Mouse (Mus musculus) spleen, postnatal 4 days (tissue): Measurements from ENCODE around the gene Man1a.
A peak's percentile ranks its signal among the peaks of the same experiment; 100 is the strongest.

Experiments used
- DNase-seq, 2 experiments: peaks; one replicate each; pipeline ENCODE4 v3.0.0; 2022; ENCODE audit warnings: low spot score in 2 of 2

The Man1a gene

DNA sequence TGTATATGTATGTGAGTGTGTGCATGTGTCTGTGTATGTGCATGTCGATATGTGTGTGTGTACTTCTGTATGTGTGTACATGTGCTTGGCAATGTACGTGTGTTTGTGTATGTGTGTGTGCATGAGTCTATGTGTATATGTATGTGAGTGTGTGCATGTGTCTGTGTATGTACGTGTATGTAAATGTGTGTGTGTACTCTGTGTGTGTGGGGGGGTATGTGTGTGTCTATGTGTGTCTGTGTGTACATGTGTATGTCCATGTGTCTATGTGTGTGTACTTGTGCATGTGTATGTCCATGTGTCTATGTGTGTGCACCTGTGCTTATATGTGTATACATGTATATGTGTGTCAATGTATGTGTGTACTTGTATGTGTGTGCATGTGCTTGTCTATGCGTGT is 15.2 kb downstream of the Man1a start:
- DNase-seq, result no peak

DNA sequence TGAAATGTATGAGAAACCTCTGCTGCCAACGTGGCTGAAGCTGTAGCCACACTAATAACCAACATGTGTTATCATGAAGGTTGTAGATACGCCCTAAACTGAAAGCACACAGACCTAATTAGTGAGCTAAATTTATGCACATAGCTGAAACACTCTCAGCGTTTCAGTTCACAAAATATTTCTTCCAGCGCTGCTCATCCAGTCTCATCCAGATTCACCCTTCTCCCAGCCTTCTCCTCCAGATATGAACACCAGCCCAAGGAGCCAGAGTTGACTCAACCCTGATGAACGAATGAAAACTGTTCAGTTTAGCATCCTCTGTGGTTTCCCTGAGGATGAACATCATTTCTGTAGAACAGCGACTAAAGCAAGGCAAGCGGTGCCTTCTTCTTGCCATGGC is 15.8 kb downstream of the Man1a start:
- DNase-seq, result no peak

DNA sequence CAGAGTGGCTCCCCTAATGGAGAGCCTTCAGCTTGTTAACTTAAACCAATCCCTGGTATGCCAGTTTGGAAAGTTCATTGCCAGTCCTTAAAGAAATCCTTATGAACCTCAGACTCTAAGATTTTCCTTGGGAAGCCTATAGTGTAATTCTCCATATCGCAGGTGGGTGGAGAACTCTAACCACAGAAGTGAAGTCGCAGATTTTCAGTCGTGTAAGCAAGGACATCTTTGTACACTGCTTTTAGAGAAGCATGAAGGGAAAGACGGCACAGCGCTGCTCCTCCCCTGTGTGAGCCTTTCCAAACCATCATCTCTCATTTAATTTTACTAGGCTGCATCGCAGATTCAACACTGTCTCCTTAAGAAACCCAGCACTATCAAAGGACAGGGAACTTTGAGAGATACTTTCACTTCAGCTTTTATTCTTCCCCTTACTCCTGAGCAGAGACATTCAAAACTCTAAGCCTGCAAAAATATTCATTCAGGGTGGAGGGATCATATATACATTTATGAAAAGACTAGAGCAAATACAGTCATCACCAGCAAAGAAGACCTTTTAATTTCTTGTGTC is 16.6 kb downstream of the Man1a start:
- DNase-seq, result no peak

GRCm38 (mm10) chr10:54059092-54059496 is 17.3 kb downstream of the Man1a start:
- peak in 1 of 2 experiments; percentile 55 for DNase-seq

DNA sequence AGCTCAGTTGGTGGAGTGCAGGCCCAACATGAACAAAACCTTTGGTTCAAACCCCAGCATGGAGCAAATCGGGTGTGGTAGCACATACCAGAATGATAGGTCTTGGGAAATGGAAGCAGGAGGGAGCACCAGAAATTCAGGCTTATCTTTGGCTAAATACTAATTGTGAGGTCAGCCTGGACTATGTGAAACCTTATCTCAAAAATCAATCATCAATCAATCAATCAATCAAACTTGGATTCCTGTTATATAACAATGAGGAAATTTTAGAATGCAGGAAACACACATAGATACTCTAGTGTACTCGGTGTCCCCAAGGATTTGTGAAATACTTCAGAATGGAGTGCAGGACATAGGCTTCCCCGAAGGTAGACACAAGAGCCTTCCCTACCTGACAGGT is 17.8 kb downstream of the Man1a start:
- DNase-seq, result no peak

DNA sequence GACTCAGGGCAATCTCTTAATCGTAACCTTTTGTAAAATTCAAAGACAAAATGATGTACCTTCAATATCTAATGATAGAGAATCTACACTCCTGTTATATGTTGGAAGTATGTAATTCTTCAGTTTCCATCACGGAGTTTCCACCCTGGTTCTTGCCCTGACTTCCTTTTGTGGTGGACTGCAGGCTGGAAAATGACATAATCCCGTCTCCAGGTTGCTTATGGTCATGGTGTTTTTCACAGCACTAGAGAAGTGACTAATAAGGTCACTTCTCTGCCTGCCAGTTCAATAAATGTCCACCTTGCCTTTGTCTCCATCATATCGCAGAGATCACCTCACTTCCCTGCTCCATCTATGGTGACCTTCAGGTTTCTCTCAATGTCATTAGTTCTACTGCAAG is 22.2 kb downstream of the Man1a start:
- no peak for DNase-seq

GRCm38 (mm10) chr10:54047885-54048284 is 28.5 kb downstream of the Man1a start:
- DNase-seq, result peak in 1 of 2 experiments; percentile 43

- DNase-seq, result no peak
Observed at GRCm38 (mm10) chr10:54043358-54043757, 33.1 kb downstream of the Man1a start.

DNA sequence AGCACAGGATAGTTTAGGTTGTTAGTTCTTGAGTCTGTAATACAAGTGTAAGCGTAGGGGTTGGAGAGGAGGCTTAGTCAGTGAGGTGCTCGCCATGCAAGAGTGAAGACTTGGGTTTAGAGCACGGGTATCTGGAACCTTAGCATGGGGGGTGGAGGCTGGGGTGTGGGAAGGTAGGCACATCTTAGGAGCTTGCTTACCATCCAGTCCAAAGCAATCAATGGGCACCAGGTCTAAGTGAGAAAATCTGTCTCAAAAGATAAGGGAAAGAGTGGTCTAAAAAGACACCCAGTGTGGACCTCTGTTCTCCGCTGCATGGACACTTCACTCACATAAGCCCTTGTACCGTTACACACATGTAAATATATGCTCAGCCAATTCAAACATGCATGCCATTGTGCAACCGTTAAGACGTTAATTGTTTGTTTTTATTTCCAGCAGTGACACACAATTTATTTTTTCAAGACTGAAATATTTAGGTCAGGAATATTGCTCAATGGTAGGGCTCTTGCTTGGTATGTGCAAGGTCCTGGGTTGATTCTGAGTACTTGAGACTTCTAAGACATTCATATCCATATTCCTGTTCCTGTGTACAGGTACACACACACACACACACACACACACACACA is 34.1 kb downstream of the Man1a start:
- peak; percentile 64 to 69 for DNase-seq

- DNase-seq, result peak; percentile 58 to 76
Observed at GRCm38 (mm10) chr10:54040261-54041165, 35.9 kb downstream of the Man1a start.

DNA sequence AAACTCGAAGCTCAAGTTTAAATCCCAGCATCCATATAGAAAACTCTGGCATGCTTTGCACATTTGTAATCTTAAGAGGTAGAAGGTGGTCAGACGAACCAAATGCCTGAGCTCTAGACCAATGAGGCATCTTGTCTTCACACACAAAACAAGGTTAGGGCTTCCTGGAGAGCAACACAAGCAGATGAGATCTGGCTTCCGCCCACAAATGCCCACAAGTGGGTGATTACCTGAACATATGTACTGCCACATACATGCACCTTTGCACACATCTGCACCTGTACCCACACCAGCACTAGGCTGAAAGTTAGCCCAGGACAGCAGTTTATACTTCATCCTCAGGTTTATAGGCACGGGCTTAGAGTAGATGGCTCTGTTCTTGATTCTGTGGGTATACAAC is 36.7 kb downstream of the Man1a start:
- DNase-seq, result no peak

GRCm38 (mm10) chr10:54038734-54039133 is 37.7 kb downstream of the Man1a start:
- peak in 1 of 2 experiments; percentile 61 for DNase-seq

GRCm38 (mm10) chr10:54038180-54038579 is 38.2 kb downstream of the Man1a start:
- peak; percentile 52 to 69 for DNase-seq

- DNase-seq, result no peak
Observed at GRCm38 (mm10) chr10:54037348-54038010, 38.9 kb downstream of the Man1a start.

DNA sequence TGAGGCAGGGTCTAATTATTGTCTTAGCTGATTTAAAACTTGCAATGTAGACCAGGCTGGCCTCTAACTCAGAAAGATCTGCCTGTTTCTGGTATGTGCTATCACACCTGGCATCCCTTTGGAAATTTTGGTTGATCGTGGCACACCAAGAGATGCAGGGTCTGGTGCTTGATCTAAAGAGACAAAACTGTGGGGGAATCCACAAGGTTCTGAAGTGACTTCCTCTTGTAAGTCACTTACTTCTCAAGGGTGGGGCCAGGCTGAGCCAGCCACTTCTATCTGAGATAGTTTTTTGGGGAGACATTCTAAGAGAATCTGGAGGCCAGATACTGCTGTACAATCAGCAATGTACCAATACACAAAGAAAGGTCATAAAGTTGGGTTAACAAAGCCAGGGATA is 40.8 kb downstream of the Man1a start:
- no peak for DNase-seq

DNA sequence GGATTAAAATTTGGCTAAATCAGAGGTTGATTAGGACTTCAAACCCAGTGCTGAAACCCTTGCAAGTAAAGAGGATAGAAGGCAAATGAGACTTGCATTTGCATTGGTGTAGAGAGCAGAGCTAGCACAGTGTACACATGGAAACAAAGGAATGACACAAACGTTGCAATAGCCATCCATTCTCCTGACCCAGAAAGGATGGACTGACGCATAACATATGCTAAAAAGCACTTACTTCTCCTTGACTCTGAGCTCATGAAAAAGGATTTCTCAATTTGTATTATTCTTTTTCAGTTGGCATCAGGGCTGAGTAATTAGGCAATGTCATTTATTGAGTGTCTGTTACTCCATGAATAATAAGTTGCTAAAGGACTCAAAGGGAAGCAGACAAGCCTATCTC is 41.6 kb downstream of the Man1a start:
- no peak for DNase-seq

- no peak for DNase-seq
Observed at GRCm38 (mm10) chr10:54032316-54033092, 43.9 kb downstream of the Man1a start.

DNA sequence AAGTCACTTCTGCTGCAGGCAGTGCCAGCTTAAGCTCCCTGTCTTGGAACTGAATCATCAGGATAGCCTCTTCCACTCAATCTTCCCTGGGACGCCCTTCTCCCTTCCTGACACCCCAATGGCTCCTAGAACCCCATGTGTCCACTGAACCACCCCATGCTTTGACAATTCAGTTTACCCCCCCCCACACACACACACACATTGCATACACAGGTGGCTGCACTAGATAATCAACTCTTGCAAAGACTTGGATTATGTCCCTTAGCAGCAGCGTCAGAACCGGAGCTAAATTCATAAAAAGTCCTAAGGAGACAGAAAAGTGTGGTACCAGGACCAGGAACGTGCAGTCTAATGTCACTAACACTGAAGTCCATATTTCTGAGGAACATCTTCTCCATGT is 47.5 kb downstream of the Man1a start:
- no peak for DNase-seq

- DNase-seq, result no peak
Observed at GRCm38 (mm10) chr10:54026738-54027427, 49.5 kb downstream of the Man1a start.

GRCm38 (mm10) chr10:54026101-54026500 is 50.3 kb downstream of the Man1a start:
- no peak for DNase-seq

DNA sequence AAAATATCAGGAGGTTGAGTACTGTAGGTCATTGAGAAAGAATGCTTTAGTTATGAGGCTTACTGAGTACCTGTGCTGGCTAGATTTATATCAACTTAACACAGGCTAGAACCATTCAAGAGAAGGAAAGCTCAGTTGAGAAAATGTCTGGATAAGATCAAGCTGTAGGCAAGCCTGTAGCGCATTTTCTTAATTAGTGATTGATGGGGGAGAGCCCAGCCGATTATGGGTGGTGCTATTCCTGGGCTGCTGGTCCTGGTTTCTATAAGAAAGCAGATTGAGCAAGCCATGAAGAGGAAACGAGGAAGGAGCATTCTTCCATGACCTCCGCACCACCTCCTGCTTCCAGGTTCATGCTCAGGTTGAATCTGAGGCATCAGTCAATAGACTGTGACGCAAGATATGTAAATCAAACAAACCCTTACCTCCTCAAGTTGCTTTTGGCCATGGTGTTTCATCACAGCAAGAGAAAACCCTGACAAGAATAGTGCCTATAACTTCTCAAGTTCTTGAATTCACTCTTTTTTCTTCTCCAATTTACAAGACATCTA is 58.4 kb downstream of the Man1a start:
- no peak for DNase-seq
